Mouse (Mus musculus) urinary bladder, adult 18-20 months (tissue): ENCODE measurements around the gene Lrrc1.

ENCODE experiments used
- DNase-seq, 2 experiments: peaks; one replicate each; pipeline ENCODE4 v3.0.0; 2022; ENCODE audit warnings: low spot score in 2 of 2, mixed read lengths in 2 of 2

Lrrc1 gene

GRCm38 (mm10) chr9:77502548-77503438 lies 41.9 kb downstream of the Lrrc1 start:
- no peak for DNase-seq

- DNase-seq = no peak
Measured at GRCm38 (mm10) chr9:77502171-77502547, 42.5 kb downstream of the Lrrc1 start.

GRCm38 (mm10) chr9:77499084-77499483 lies 45.6 kb downstream of the Lrrc1 start:
- DNase-seq = no peak

- DNase-seq = no peak
Measured at GRCm38 (mm10) chr9:77498406-77498805, 46.3 kb downstream of the Lrrc1 start.

GRCm38 (mm10) chr9:77497173-77497572 lies 47.5 kb downstream of the Lrrc1 start:
- no peak for DNase-seq

- DNase-seq = no peak
Measured at GRCm38 (mm10) chr9:77496540-77497062, 48.1 kb downstream of the Lrrc1 start.

GRCm38 (mm10) chr9:77494307-77494706 lies 50.4 kb downstream of the Lrrc1 start:
- no peak for DNase-seq

- DNase-seq = no peak
Measured at GRCm38 (mm10) chr9:77488611-77489010, 56.1 kb downstream of the Lrrc1 start.

- DNase-seq = no peak
Measured at GRCm38 (mm10) chr9:77487427-77487826, 57.2 kb downstream of the Lrrc1 start.

- DNase-seq = no peak
Measured at GRCm38 (mm10) chr9:77485915-77486314, 58.8 kb downstream of the Lrrc1 start.

- no peak for DNase-seq
Measured at GRCm38 (mm10) chr9:77484751-77485150, 59.9 kb downstream of the Lrrc1 start.

- DNase-seq = no peak
Measured at GRCm38 (mm10) chr9:77483559-77483958, 61.1 kb downstream of the Lrrc1 start.

- DNase-seq = peak in 1 of 2 experiments; percentile 47
Measured at GRCm38 (mm10) chr9:77482281-77482680, 62.4 kb downstream of the Lrrc1 start.

GRCm38 (mm10) chr9:77481380-77481779 lies 63.3 kb downstream of the Lrrc1 start:
- no peak for DNase-seq

- no peak for DNase-seq
Measured at GRCm38 (mm10) chr9:77480574-77481319, 63.9 kb downstream of the Lrrc1 start.

GRCm38 (mm10) chr9:77480001-77480400 lies 64.7 kb downstream of the Lrrc1 start:
- no peak for DNase-seq

- no peak for DNase-seq
Measured at GRCm38 (mm10) chr9:77478166-77478920, 66.3 kb downstream of the Lrrc1 start.

- no peak for DNase-seq
Measured at GRCm38 (mm10) chr9:77474535-77474934, 70.1 kb downstream of the Lrrc1 start.

GRCm38 (mm10) chr9:77472557-77472956 lies 72.1 kb downstream of the Lrrc1 start:
- DNase-seq = no peak

- no peak for DNase-seq
Measured at GRCm38 (mm10) chr9:77471646-77472220, 72.9 kb downstream of the Lrrc1 start.

GRCm38 (mm10) chr9:77469791-77470607 lies 74.7 kb downstream of the Lrrc1 start:
- DNase-seq = peak in 1 of 2 experiments; percentile 34
